Mouse (Mus musculus) left cerebral cortex, adult 2 months (tissue): ENCODE results near the gene Pde6d. TPM values are rescaled to one million over a fixed set of nuclear protein-coding genes. Genes with fewer than 3 reads are reported as not detected.
"Not testable (repeated sequence)": the region's sequence is repeated elsewhere in the genome, so short reads cannot be mapped to it uniquely, and the experiment has no call there.

Source experiments
- DNase-seq, 2 experiments: peaks; one replicate each; pipeline ENCODE4 v3.0.0; 2021 to 2022; ENCODE audit warnings: low spot score in 2 of 2, mixed read lengths in 1 of 2; ENCODE audit errors: extremely low spot score in 1 of 2
- H3K27ac ChIP-seq: fragments of 200-600 bp; 2 replicates; pipeline ENCODE4 v1.8.1; 2022
- H3K4me3 ChIP-seq: fragments of 200-600 bp; 2 replicates; pipeline ENCODE4 v1.8.1; 2022
- CTCF ChIP-seq: fragments of 200-600 bp; IDR thresholded peaks from 2 replicates; pipeline ENCODE4 v1.8.1; 2022; ENCODE audit warnings: antibody characterized with exemption, mild to moderate bottlenecking, moderate library complexity
- intact Hi-C: fragments of 180-260 bp; cut with DNase I; formaldehyde crosslinking; loops from one replicate; pipeline ENCODE4 v1.15.1; 2025
- total RNA-seq, 2 experiments: library from RNA; stranded (reverse); gene quantifications; 2 replicates each; pipeline ENCODE4 v1.2.3; 2021

Pde6d gene
- total RNA-seq, 2 experiments from 2014 or later = 43.7 to 50.3 TPM

GRCm38 (mm10) chr1:86524619-86525498, 57.6 kb downstream of the Pde6d start:
- Histone ChIP-seq H3K27ac (peak overlapping the region; percentile 100), H3K4me3 (peak overlapping the region; percentile 99)
- TF ChIP-seq CTCF = peak; percentile 94
- DNase-seq = peak; percentile 100
- intact Hi-C loops = loop anchor here (1.0 kb wide), 2 partner anchors 21 to 38 kb away; no protein-coding TSS in a partner anchor

- DNase-seq = no peak
- intact Hi-C loops = no loop called here
- Histone ChIP-seq H3K4me3 (no peak overlapping the region), H3K27ac (peak overlapping the region; percentile 100)
- TF ChIP-seq CTCF = no peak
These were observed 58.4 kb downstream of the Pde6d start for GRCm38 (mm10) chr1:86523776-86524618.

GRCm38 (mm10) chr1:86522286-86522871, 60.0 kb downstream of the Pde6d start:
- Histone ChIP-seq H3K4me3 (no peak overlapping the region), H3K27ac (peak overlapping the region; percentile 58)
- intact Hi-C loops = no loop called here
- TF ChIP-seq CTCF = no peak
- DNase-seq = no peak

- DNase-seq = no peak
- peak; percentile 32 for TF ChIP-seq CTCF
- Histone ChIP-seq H3K27ac (no peak overlapping the region), H3K4me3 (no peak overlapping the region)
- intact Hi-C loops = no loop called here
These were observed 62.1 kb downstream of the Pde6d start for GRCm38 (mm10) chr1:86520361-86520760.

- intact Hi-C loops = no loop called here
- TF ChIP-seq CTCF = no peak
- Histone ChIP-seq H3K4me3 (no peak overlapping the region), H3K27ac (no peak overlapping the region)
- DNase-seq = no peak
These were observed 65.4 kb downstream of the Pde6d start for GRCm38 (mm10) chr1:86517076-86517475.

- no peak overlapping the region for H3K4me3 ChIP-seq
- H3K27ac ChIP-seq = no peak overlapping the region
- DNase-seq = no peak
- no peak for TF ChIP-seq CTCF
- intact Hi-C loops = no loop called here
These were observed 66.6 kb downstream of the Pde6d start for GRCm38 (mm10) chr1:86515715-86516410.

- intact Hi-C loops, DNase-seq, H3K4me3 ChIP-seq, H3K27ac ChIP-seq: not testable (repeated sequence)
These were observed 69.4 kb downstream of the Pde6d start for GRCm38 (mm10) chr1:86513031-86513430.

- DNase-seq = no peak
- intact Hi-C loops = no loop called here
- TF ChIP-seq CTCF = no peak
- no peak overlapping the region for H3K27ac ChIP-seq
- no peak overlapping the region for H3K4me3 ChIP-seq
These were observed 70.2 kb downstream of the Pde6d start for GRCm38 (mm10) chr1:86512154-86512720.

GRCm38 (mm10) chr1:86510676-86511441, 71.6 kb downstream of the Pde6d start:
- no peak for TF ChIP-seq CTCF
- peak in 1 of 2 experiments; percentile 9 for DNase-seq
- Histone ChIP-seq H3K27ac (no peak overlapping the region), H3K4me3 (no peak overlapping the region)
- intact Hi-C loops = no loop called here

- no peak for TF ChIP-seq CTCF
- no peak overlapping the region for H3K4me3 ChIP-seq
- DNase-seq = no peak
- no peak overlapping the region for H3K27ac ChIP-seq
- intact Hi-C loops = no loop called here
These were observed 72.2 kb downstream of the Pde6d start for GRCm38 (mm10) chr1:86510266-86510665.
